Mouse (Mus musculus): ENCODE results near the gene Wbp1.

The Wbp1 gene

DNA sequence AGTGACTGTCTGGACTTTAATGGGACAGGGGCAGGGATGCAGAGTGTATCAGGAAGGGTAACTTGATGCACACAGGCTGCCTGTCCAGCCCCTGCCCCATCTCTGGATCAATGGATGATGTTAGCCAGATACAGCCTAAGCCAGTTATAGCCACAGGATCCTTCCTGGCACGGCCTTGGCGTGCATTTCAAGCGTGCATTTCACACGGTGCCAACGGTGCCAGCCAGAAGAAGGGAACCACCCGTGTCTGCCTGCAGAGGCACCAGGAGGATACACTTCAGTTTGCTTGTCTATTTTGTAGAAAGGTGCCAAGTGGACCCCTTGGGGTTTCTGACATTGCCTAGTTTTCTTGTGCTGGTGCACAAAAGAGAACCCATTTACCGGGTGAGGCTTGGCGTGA, 18.7 kb upstream of the Wbp1 start:
- no peak for DNase-seq (ENCODE audit: low spot score)

DNA sequence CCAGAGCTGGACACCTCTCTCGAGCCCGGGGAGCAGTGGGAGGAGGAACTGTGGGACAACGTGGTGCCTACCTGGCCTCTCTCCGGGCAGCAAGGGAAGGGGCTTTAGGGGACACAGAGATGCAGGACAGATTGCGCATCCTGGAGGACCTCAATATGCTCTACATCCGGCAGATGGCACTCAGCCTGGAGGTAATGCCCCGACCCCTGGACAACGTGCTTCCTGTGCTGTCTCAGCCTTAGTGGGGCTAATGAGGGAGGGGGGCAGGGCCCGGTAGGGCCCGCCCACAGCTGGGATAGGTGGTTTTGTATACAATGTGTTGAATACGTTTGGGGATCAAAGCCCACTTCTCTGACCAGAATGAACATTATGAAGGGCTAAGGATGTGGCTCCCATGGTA, 16.7 kb upstream of the Wbp1 start:
- DNase-seq (ENCODE audit: low spot score) = no peak

DNA sequence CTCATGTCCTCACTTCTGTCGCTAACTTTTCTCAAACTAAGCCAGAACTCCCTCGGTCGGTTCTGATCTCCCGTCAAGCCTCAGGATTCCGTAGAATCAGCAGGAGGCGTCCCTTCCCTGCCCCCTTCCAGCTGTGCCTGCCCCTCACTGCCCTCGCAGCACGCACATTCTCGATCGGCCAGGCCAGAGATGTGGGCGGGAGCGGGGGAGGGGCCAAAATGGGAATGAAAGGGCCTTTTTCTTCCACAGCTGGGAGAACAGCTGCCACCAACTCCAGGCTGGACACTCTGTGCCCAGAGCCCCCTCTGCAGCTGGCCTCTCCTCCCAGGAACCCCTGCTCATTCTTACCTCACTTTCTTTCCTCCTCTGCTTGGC, 16.2 kb upstream of the Wbp1 start:
- DNase-seq (ENCODE audit: low spot score) = no peak

DNA sequence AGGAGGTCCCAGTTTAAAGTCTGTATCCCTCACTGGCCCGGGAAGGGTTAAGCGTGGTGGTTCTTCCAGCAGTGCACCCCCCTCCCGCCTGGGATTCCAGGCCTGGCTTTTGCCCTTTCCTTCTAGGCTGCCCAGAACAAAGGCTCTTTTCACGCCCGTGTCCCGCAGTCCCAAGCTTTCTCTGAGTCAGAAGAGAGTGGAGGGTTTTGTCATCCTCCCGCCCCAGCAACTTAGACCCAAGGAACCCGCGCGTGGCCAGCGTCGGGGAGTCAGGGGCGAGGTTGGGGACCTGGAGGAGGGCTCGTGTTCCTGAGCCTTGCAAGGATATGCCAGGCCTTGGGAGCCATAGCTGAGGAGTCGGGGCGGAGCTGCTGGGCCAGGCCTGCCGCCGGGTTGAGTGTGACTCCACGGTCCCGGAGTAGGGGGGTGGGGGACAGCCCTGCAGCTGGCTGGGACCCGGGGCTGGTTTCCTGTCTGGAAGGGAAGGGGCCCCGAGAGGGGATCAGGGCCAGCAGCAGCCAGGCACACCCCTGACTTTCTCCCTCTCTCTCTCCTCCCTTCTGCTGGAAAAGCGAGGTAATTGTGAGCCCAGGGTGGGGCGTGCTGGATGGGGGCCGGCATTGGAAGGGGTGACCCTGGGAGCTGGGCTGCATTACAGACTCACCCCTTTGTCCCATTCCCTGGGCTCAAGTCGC, 15.7 kb upstream of the Wbp1 start:
- DNase-seq (ENCODE audit: low spot score) = no peak

DNA sequence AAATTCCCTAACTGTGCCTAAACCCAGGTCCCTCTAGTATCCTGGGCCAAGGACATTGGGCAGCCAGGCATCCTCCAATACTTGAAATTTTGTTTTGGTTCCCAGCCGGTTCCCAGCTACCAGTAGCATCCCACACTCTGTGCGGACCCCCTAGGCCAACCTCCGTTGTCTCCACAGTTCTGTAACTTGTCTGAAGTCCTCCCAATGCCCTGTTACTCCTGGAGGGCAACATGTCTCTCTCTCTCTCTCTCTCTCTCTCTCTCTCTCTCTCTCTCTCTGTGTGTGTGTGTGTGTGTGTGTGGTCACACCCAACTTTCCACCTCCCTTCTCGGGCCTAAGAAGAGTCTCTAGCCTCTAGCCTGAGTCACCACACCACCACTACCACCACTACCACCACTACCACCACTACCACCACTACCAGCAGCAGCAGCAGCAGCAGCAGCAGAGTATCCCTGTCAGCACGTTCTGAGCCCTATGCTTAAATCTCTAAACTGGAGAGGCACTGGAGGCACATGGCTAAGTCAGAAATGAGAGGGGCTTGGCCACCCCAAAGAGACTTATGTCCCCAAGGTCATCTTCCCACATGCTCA, 15.0 kb upstream of the Wbp1 start:
- DNase-seq (ENCODE audit: low spot score) = no peak

DNA sequence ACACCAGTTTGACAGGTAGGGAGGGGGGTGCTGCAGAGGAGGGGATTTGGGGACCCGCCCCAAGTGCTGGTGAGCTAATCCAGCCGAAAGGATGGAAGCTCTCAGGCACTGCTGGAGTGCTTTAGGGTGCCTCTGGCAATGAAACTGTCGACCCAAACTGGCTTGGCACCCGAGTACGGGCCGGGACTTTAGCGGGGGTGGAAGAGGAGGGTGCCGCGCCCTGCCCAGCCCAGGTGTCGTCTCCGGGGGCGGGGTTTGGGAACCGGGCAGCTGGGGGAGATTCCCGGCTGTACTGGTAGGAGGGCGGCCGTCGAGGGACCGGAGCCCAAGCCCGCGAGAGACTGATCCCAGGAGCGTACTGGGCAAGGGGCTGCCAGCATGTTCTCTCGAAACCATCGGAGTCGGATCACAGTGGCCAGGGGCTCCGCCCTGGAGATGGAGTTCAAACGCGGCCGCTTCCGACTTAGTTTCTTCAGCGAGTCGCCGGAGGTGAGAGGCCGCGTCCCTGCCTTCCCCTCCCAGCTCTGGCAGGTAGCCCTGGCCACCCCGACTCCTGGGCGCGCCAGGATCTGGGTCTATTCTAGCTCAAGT, 14.3 kb upstream of the Wbp1 start:
- DNase-seq (ENCODE audit: low spot score) = no peak

DNA sequence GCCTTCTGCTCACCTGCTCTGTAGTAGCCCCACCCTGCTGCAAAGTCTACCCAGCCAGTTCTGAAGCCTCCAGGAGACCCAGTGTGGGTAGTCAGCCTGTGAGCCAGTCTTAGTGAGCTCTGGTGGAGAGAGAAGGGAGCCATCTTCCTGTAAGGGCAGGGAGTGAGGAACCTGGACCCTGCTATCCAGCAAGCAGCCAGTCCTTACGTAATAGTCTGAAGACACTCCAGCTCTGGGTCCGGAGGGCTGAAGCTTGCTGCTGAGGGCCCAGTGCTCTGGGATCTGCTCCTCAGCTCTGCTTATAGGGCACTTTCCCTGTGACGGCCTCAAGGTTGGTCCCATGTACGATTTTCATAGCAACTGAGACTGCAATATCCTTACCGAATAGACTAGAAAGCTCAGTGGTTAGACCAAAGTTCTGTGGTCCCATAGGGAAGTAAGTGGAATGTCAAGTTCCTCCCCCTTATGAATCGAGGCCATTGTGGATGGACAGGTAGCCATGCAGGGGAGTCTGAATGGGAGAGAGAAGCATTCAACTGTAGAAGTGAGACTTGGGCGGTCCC, 13.7 kb upstream of the Wbp1 start, which contains the start of gene Rtkn:
Gene Rtkn, plus strand, starts transcription at position 513 of the 563 bp plus-strand sequence.
- no peak for DNase-seq (ENCODE audit: low spot score)

DNA sequence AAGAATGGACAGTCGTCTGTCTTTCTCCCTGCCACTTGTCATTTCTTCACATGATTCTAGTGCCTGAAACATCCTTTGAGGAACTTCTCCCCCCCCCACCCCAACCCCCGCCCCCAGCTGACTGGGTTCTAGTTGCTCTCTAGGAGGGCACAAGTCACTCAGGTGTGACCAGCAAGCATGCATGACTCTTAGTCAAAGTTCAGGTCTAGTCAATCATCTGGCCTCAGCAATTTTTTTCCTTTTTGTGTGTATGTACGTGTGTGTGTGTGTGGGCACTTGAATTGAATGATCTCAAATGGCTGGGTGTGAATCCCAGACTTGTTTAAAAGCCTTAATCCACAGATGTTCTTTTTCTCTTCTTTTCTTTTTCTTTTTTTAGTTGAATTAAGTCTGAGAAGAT, 12.9 kb upstream of the Wbp1 start:
- no peak for DNase-seq (ENCODE audit: low spot score)

DNA sequence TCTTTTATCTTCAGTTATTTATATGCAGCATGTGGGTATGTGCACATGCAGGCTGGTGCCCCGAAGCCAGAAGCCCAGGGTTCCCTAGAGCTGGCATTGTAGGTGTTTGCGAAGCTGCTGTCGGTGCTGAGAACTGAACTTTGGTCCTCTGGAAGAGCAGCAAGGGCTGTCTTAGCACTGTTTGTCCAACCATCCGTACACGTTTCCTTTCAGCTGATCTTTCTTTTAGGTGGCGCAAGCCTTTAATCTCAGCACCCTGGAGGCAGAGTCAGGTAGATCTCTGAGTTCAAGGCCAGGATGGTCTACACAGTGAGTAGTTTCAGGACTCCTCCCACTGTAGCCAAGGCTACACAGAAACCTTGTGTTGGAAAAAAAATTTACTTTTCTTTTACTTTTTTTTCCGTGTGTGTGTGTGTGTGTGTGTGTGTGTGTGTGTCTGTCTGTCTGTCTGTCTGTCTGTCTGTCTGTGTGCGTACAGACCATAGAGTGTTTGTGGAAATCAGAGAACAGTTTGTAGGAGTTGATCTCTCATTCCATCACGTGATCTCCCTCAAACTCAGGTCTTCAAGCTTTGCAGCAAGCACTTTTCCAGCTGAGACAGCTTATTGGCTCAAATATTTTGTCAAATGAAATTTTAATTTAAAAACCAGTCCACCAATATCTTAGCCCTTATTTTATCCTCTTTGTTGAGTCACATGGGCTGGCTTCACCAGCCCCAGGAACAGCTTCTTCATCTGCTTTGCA, 11.0 kb upstream of the Wbp1 start:
- no peak for DNase-seq (ENCODE audit: low spot score)

DNA sequence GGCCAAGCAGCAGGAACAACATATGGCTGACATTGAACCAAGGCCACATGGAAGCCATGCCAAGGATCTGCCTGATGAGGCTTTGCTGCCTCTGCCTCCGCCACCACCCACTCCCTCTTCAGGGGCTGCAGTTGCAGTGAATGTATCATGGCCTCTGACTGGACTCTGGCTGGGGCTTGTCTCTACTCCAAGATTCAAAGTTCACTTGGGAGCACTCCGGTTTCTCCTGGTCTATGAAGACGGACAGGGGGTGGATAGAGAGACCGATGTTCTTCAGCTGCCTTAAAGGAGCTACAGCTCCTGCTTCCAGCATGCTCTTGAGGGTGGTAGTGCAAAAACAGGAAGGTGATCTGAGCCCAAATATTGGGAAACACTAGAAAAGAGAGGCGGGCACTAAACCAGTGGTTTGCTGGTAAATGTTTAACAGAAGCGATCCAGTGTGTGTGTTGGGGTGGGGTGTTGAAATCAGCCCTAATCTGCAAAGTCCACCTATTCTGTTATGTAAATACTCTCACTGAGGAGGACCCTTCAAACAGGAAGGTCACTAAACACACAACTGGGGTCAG, 10.2 kb upstream of the Wbp1 start:
- DNase-seq (ENCODE audit: low spot score) = no peak

DNA sequence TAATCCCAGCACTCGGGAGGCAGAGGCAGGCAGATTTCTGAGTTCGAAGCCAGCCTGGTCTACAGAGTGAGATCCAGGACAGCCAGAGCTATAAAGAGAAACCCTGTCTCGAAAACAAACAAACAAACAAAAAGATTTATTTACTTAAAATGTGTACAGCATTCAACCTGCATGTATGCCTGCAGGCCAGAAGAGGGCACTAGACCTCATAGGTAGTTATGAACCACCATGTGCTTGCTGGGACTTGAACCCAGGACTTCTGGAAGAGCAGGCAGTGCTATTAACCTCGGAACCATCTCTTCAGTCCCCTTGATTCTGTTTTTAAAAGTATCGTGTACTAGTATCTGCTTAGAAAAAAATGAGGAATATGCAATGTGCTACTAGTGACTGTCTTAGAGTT, 6.1 kb upstream of the Wbp1 start:
- DNase-seq (ENCODE audit: low spot score) = no peak

DNA sequence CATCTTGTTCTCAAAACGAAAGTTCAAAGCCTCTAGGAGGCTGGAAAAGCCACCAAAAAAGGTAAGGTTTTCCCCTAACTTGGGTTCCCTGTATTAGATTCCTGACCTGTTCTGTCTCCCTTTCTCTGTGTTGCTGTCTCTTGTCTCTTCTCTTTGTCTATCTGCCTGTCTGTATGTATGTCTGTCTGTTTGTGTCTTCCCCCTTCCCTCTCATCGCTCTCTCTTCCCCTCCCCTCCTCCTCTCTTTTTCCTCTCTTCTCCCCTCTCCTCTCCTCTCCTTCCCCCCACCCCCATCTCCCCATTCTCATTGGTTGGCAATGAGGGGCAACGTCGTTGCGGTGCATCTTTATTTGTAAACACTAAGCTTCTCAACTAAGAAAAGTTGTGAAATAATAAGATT, 4.0 kb upstream of the Wbp1 start, which contains the start of gene Ino80b:
Gene Ino80b, minus strand, starts transcription at position 101 of the 400 bp plus-strand sequence.
- DNase-seq (ENCODE audit: low spot score) = no peak

DNA sequence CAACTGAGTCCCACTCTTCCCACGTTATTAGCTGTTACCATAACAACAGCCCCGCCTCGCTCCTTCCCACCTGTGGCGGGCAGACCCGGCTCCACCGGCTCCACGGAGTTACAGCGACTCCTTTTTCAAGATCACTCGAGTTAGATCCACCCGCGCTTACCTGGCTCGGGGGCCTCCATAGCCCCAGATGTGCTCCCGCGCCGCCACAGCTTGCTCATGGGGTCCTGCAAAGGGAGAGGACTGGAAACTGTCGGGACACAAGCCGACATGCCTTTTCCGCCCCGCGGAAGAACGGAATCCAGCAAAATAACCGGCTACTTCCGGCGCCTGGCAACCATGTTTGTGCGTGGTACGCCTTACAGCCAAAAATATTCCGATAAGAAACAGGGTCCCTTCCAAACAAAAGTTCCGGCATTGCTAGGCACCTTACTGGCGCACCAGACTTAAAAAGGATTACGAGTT, 3.5 kb upstream of the Wbp1 start:
- DNase-seq (ENCODE audit: low spot score) = peak; percentile 94

DNA sequence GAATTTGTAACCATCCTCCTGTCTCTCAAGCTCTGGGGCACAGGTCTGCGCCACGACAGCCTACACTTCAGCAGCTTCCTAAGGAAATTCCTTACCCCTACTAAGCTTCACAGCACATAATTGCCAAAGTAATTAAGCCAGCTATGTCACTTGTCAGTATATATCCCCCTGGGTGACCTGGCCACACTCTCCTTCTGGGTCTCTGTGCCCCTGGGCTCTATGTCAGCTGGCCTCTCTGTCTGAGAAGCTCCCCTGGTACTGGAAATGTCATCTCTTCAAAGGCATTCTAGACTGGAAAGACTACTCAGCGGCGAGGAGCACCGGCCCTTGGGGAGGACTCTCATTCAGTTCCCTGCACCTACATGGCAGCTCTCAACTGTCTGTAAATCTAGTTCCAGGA, 1.6 kb upstream of the Wbp1 start:
- DNase-seq (ENCODE audit: low spot score) = no peak

DNA sequence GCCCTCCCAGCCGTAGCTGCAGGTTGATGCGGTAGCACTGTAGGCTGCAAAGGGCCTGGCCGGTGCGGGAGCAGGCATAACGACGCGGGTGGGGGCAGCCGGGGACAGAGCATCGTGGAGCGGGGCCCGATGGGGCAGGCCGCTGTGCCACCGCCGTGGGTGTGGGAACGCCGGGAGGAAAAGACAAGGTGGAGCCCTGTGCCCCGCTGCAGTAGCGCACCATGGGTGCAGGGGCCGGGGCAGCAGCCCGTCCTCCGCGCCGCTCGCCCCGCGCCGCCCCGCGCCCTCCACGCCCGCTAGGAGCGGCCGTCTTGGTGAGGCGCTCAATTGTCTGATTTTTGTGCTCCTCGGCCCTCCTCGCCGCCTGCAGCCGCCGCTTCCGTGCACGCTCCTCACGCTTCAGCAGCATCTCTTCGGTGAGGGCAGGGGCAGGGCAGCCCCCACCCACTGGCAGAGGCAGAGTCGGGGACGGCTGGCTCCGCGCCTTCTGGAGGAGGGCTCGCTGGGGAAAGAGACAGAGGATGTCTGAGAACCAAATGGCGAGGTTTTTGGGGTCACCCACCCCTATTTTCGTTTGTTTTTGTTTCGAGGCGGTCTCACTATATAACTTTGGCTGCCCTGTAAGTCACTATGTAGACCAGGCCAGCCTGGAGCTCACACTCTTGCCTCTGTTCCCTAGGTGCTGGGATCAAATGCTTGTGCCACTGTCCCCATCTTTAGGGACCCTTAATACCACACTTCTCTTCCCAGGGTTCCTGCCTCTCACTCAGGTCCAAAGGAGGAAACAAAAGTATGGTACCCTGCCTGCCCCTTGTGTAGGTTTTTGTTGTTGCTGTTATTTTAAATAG, 728 bp upstream of the Wbp1 start:
- no peak for DNase-seq (ENCODE audit: low spot score)

DNA sequence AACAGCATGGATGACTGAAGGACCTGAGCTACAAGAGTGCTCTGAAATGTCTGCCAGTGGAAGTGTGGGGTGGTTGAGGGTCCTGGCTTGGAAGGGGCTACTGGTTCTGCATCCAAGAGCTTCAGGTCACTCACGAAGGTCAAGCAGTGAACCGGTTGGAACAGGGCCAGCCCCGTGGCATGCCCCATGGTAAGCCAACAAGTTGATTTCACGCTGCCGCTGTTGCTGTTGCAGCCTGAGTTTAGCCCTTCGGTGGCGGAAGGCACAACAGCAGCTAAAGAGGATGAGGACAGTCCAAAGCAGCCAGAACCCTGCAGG, 1.7 kb downstream of the Wbp1 start:
- DNase-seq (ENCODE audit: low spot score) = no peak

DNA sequence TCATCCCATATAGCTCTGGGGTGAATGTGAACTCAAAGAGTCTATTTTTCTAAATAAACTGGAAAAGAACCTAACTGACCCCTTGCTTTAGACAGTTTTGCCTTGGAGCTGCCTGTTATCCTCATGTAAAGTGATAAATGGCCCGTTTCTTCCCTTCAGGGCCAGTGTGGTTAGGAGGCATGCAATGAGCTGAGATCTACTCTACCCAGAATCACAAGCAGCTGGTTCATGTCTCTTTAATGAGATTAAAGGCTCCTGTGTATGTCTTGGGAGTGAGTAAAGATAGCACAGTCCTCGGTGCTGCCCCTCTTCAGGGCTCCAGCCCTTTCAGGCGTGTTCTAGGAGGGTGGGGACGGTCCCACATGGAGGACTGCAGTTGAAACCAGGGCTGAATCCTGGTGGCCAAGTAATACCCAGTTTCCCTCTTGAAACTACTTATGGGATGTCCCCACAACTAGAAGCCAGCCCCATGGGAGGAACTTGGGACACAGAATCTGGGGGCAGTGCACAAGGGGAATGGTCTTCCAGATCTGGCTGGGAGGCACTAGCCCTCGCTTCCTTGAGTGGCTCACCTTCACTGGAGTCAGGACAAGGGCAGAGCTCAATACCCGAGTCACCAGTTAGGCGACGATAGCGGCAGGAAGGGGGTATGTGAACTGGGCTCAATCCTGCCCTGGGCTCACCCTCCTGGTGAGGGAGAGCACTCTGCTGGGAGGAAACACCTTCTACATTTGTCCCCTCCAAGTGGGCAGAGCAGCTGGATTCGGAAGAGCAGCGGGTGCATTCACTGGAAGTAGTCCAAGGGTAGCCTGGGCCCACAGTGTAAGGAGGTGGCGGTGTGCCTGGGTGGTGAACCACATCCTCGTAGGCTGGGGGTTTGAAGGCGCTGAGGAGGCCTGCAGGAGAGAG, 2.3 kb downstream of the Wbp1 start:
- DNase-seq (ENCODE audit: low spot score) = no peak

DNA sequence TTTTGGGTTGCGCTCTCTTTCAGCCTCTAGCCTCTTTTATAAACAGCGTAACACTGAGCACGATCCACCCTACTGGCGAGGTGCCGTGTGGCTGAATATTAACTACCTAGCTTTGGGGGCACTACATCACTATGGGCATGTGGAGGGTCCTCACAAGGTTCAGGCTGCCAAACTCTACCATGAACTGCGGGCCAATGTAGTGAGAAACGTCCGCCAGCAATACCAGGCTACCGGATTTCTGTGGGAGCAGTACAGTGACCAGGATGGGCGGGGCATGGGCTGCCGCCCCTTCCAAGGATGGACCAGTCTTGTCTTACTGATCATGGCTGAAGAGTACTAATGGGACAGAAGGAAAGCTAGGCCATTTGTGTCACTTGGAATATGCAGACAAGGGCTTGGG, 3.0 kb downstream of the Wbp1 start:
- DNase-seq (ENCODE audit: low spot score) = no peak

DNA sequence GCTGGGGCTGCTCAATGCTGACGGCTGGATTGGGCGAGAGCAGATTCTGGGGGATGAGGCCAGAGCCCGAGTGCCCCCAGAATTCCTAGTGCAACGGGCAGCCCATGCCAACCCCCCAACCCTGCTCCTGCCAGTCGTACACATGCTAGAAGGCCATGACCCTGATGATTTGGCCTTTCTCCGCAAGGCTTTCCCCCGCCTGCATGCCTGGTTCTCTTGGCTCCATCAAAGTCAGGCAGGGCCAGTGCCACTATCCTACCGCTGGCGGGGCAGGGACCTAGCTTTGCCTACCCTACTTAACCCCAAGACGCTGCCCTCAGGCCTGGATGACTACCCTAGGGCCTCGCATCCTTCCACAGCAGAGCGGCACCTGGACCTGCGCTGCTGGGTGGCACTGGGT, 3.7 kb downstream of the Wbp1 start:
- no peak for DNase-seq (ENCODE audit: low spot score)

DNA sequence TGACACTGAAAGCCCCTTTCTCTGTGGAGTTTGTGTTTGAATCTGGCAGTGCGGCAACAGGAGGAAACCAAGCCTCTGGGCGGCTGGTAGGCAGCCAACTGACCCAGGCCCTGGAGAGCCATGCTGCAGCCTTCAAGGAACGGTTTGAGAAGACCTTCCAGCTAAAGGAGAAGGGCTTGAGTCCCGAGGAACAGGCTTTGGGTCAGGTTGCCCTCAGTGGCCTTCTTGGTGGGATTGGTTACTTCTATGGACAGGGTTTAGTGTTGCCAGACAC, 4.3 kb downstream of the Wbp1 start:
- no peak for DNase-seq (ENCODE audit: low spot score)
